Mouse (Mus musculus) right cerebral cortex, postnatal 36 days (tissue): Measurements from ENCODE around the gene Dmrt2.

Source experiments
- DNase-seq, 2 experiments: peaks; one replicate each; pipeline ENCODE4 v3.0.0; 2022; ENCODE audit warnings: low spot score in 2 of 2, mixed read lengths in 1 of 2

Dmrt2 gene

DNA sequence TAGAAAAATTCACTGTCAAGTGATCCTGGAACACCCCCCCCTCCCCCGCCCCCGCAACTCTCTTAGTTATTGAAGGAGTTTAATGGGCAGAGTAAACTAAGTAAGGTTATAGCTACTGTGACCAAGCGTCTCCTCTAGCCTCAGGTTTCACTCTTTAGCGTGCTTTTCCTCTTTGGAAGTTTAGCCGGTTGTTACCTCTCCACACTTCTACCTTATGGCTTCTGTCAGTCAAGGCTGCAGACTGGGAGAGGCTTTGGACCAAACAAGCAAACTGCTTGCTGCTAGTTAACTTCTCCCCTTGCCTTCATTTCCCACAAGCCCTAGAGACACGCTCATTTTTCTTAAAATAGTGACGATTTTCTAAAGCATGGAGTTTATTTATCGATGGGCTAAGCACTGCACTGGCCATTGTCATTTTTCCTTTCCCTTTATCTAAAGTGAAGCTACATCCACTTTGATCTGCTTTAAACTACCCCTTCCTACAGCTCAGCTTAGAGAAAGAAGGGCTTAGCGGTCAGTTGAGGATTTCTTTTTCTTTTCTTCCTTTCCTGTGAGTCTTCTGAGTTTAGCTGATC is 3.7 kb downstream of the Dmrt2 start:
- no peak for DNase-seq

- DNase-seq: no peak
Measured at GRCm38 (mm10) chr19:25698850-25699249, 26.6 kb downstream of the Dmrt2 start.

- DNase-seq: peak; percentile 4 to 14
Measured at GRCm38 (mm10) chr19:25713382-25713781, 41.2 kb downstream of the Dmrt2 start.

- no peak for DNase-seq
Measured at GRCm38 (mm10) chr19:25714927-25715326, 42.7 kb downstream of the Dmrt2 start.

DNA sequence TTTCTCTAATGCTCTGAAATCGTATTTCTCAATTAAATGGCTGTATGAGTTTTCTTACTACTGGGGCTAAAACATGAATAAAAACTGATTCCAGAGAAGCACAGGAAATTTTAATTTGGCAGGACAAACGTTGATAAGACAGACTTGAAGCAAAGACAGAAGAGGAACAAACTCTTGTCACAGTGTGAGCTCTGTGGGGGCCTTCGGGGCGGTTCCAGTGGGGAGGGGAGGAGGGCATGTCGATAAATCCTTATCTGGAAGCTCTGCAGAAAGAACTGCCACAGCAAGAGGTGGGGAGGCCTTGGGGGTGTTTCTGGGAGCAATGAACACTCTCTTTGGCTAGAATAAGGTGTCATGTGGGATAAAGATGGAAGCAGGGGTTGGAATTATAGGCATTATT is 50.4 kb downstream of the Dmrt2 start:
- no peak for DNase-seq
